Mouse (Mus musculus) testis, adult 2 months (tissue): ENCODE data around the gene Tubb5. TPM values are rescaled to one million over a fixed set of nuclear protein-coding genes. Genes with fewer than 3 reads are reported as not detected.

Source experiments
- H3K27ac ChIP-seq: fragments of 200-500 bp; 2 replicates; pipeline ENCODE4 v1.5.1; 2012; ENCODE audit warnings: low read depth, low read length; ENCODE audit not compliant: control insufficient read depth, insufficient read depth
- H3K27me3 ChIP-seq: fragments of 200-500 bp; 2 replicates; pipeline ENCODE4 v1.6.1; 2012; ENCODE audit warnings: mild to moderate bottlenecking, low read length, moderate library complexity; ENCODE audit not compliant: control insufficient read depth, insufficient read depth
- H3K36me3 ChIP-seq: fragments of 200-500 bp; 2 replicates; pipeline ENCODE4 v1.6.1; 2012; ENCODE audit warnings: mild to moderate bottlenecking, low read length; ENCODE audit not compliant: control insufficient read depth, insufficient read depth
- H3K4me1 ChIP-seq: fragments of 200-500 bp; 2 replicates; pipeline ENCODE4 v1.6.1; 2012; ENCODE audit warnings: low read length; ENCODE audit not compliant: control insufficient read depth, insufficient read depth
- H3K4me3 ChIP-seq: fragments of 200-500 bp; 2 replicates; pipeline ENCODE4 v1.5.1; 2012; ENCODE audit warnings: low read depth, mild to moderate bottlenecking, low read length, moderate library complexity, mixed read lengths; ENCODE audit not compliant: control insufficient read depth
- CTCF ChIP-seq: fragments of 200-500 bp; IDR thresholded peaks from 2 replicates; pipeline ENCODE4 v1.5.1; 2012; ENCODE audit warnings: low read depth, mild to moderate bottlenecking, inconsistent platforms, low read length, moderate library complexity; ENCODE audit not compliant: control insufficient read depth, insufficient read depth, insufficient replicate concordance
- POLR2A ChIP-seq: fragments of 200-500 bp; IDR thresholded peaks from 2 replicates; pipeline ENCODE4 v1.6.1; 2012; ENCODE audit warnings: low read depth, mild to moderate bottlenecking, inconsistent platforms, low read length, moderate library complexity; ENCODE audit not compliant: control insufficient read depth
- polyA plus RNA-seq: library from polyadenylated mRNA; depleted of rRNA; stranded (reverse); fragments of >200 nt; gene quantifications from 2 replicates; pipeline ENCODE4 v1.2.3, GENCODE M21; 2012; rRNA removed

Gene Tubb5
- polyA plus RNA-seq, 1 experiment, result 59.4 TPM

DNA sequence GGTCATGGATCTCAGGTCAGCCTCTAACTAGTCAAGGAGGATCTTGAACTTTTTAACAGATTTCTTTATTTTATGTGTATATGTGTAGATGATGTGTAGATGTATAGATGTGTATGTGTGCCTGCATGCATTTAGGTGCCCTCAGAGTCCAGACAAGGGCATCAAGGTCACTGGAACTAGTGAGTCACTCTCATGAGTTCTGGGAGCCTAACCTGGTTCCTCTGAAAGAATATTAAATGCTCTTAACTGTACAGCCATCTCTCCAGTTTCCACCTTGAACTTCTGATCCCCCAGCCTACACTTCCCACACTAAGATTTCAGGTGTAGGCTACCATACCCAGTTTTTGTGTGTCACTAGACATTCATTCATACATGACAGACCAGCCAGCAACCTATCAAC, 50.6 kb downstream of the Tubb5 start:
- Histone ChIP-seq H3K27me3 (no peaks in the 10 kb centered on the region), H3K4me3 (no peak overlapping the region), H3K36me3 (no peaks in the 10 kb centered on the region), H3K27ac (no peak overlapping the region), H3K4me1 (no peaks in the 10 kb centered on the region)
- TF ChIP-seq CTCF (no peak), POLR2A (no peak)

DNA sequence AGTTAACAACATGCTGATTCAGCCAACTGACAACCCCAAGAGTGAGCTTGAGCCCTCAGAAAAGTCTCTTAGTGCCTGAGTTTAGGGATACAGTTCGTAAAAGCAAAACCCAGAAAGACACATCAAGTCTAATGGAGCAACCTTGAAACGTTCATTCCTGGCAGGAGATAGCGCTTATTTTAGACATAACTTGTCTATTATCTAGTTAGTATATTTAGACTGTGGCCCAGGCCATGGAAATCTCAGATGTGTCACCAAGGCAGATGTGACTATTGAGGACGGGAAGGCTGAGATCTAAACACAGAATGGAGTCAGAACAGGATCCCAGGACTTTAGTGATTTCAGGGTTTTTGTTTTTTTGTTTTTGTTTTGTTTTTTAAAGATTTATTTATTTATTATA, 53.0 kb downstream of the Tubb5 start:
- no peak overlapping the region for H3K27ac ChIP-seq
- H3K27me3 ChIP-seq, result no peaks in the 10 kb centered on the region
- H3K36me3 ChIP-seq, result no peaks in the 10 kb centered on the region
- H3K4me3 ChIP-seq, result no peak overlapping the region
- no peaks in the 10 kb centered on the region for H3K4me1 ChIP-seq
- no peak for TF ChIP-seq POLR2A
- TF ChIP-seq CTCF, result no peak

DNA sequence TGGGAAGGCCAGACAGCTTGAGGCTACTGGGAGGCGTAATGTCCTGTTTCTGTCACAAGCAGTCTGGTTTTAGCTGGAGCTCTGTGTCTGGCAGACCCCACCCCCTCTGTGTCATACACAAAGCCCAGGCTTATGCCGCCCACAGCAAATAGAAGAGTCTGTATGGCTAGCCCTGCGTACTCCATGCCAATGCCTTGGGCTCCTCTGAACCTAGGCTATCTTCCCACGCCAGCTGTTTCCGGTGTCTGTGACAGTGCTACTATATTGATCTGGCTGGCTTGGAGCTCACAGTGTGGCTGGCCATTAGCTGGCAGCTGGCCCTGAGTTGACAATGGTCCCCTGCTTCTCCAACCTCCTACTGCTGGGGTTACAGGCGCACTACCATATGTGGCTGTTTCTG, 54.2 kb downstream of the Tubb5 start:
- Histone ChIP-seq H3K36me3 (no peaks in the 10 kb centered on the region), H3K4me1 (no peaks in the 10 kb centered on the region), H3K27ac (no peak overlapping the region), H3K27me3 (no peaks in the 10 kb centered on the region), H3K4me3 (no peak overlapping the region)
- TF ChIP-seq POLR2A (no peak), CTCF (no peak)

Other genes starting within 250 kb of the Tubb5 start
- not detected in 2 replicates for gene Sfta2, start 236.8 kb downstream of the Tubb5 start, polyA plus RNA-seq
- 0.36 TPM in 1 of 2 replicates, not detected in the other for gene Gm9573, start 211.7 kb downstream of the Tubb5 start, polyA plus RNA-seq
- 0.10 and 0.11 TPM in 2 replicates for gene Mucl3, start 194.6 kb downstream of the Tubb5 start, polyA plus RNA-seq
- gene Vars2, start 170.7 kb downstream of the Tubb5 start, polyA plus RNA-seq, result 9.5 and 9.8 TPM in 2 replicates
- 29.4 and 33.7 TPM in 2 replicates for gene Gtf2h4, start 164.6 kb downstream of the Tubb5 start, polyA plus RNA-seq
- 11.9 and 12.6 TPM in 2 replicates for gene Ddr1, start 133.7 kb downstream of the Tubb5 start, polyA plus RNA-seq
- 1.4 TPM in 2 replicates for gene Ier3, start 16.6 kb downstream of the Tubb5 start, polyA plus RNA-seq
- 13.7 and 14.1 TPM in 2 replicates for gene Flot1, start 15.1 kb downstream of the Tubb5 start, polyA plus RNA-seq
- gene Mdc1, start 3.2 kb upstream of the Tubb5 start, polyA plus RNA-seq, result 73.7 and 81.1 TPM in 2 replicates
- 179 and 201 TPM in 2 replicates for gene Nrm, start 23.0 kb upstream of the Tubb5 start, polyA plus RNA-seq
- gene Ppp1r18, start 27.3 kb upstream of the Tubb5 start, polyA plus RNA-seq, result 34.1 and 36.8 TPM in 2 replicates
- 81.3 and 89.0 TPM in 2 replicates for gene Dhx16, start 41.5 kb upstream of the Tubb5 start, polyA plus RNA-seq
- 144 and 172 TPM in 2 replicates for gene 2310061I04Rik, start 59.1 kb upstream of the Tubb5 start, polyA plus RNA-seq
- gene Atat1, start 71.8 kb upstream of the Tubb5 start, polyA plus RNA-seq, result 158 and 171 TPM in 2 replicates
- 81.8 and 83.3 TPM in 2 replicates for gene Mrps18b, start 78.1 kb upstream of the Tubb5 start, polyA plus RNA-seq
- 100 and 104 TPM in 2 replicates for gene Ppp1r10, start 78.1 kb upstream of the Tubb5 start, polyA plus RNA-seq
- 122 and 129 TPM in 2 replicates for gene Abcf1, start 131.5 kb upstream of the Tubb5 start, polyA plus RNA-seq
- gene Gnl1, start 141.5 kb upstream of the Tubb5 start, polyA plus RNA-seq, result 109 and 114 TPM in 2 replicates
- 35.7 and 38.2 TPM in 2 replicates for gene Prr3, start 141.9 kb upstream of the Tubb5 start, polyA plus RNA-seq
- 0.07 and 0.17 TPM in 2 replicates for gene H2-T24, start 182.3 kb upstream of the Tubb5 start, polyA plus RNA-seq
- 2.8 and 4.7 TPM in 2 replicates for gene H2-T23, start 194.5 kb upstream of the Tubb5 start, polyA plus RNA-seq
- 1.6 and 2.1 TPM in 2 replicates for gene H2-T22, start 204.4 kb upstream of the Tubb5 start, polyA plus RNA-seq
- not detected in 2 replicates for gene Gm6034, start 204.7 kb upstream of the Tubb5 start, polyA plus RNA-seq
- gene Gm11127, start 220.1 kb upstream of the Tubb5 start, polyA plus RNA-seq, result 0.22 and 0.29 TPM in 2 replicates